Mouse (Mus musculus): Measurements from ENCODE around the gene Lbh. TPM values are rescaled to one million over a fixed set of nuclear protein-coding genes. Genes with fewer than 3 reads are reported as not detected.

Lbh gene
- polyA plus RNA-seq, 1 experiment, result 0.03 TPM

GRCm38 (mm10) chr17:72949247-72949701 is 31.2 kb downstream of the Lbh start:
- TF ChIP-seq GATA1 (IDR thresholded peaks at IDR 0.05; ENCODE audit: low read length), result no peak

GRCm38 (mm10) chr17:72951331-72951730 is 33.2 kb downstream of the Lbh start:
- TF ChIP-seq GATA1 (IDR thresholded peaks at IDR 0.05; ENCODE audit: low read length), result no peak

GRCm38 (mm10) chr17:72953811-72954685 is 35.9 kb downstream of the Lbh start:
- no peak for TF ChIP-seq GATA1 (IDR thresholded peaks at IDR 0.05; ENCODE audit: low read length)

- no peak for TF ChIP-seq GATA1 (IDR thresholded peaks at IDR 0.05; ENCODE audit: low read length)
These were observed 37.4 kb downstream of the Lbh start for GRCm38 (mm10) chr17:72955534-72955933.

DNA sequence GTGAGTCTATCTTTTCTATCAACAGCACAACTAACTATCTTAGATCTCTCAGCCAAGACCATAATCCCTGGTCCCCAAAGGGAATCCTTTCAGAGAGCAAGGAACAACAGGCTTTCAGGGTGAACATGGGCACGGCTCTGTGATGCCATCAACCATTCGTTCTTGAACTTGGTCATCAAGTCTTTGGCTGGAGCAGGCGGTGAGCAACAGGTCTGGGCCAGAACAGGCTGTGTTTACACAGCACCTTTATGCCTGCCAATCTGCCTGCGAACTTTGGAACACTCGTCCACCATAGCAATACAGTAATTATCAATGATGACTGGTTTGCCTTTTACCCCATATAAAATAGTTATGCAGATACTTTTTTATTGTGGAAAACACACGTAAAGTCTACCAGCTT is 38.9 kb downstream of the Lbh start:
- TF ChIP-seq GATA1 (IDR thresholded peaks at IDR 0.05; ENCODE audit: low read length), result no peak

GRCm38 (mm10) chr17:72958886-72959285 is 40.8 kb downstream of the Lbh start:
- no peak for TF ChIP-seq GATA1 (IDR thresholded peaks at IDR 0.05; ENCODE audit: low read length)

GRCm38 (mm10) chr17:72959497-72960039 is 41.5 kb downstream of the Lbh start:
- TF ChIP-seq GATA1 (IDR thresholded peaks at IDR 0.05; ENCODE audit: low read length), result no peak

GRCm38 (mm10) chr17:72960243-72960642 is 42.1 kb downstream of the Lbh start:
- no peak for TF ChIP-seq GATA1 (IDR thresholded peaks at IDR 0.05; ENCODE audit: low read length)

DNA sequence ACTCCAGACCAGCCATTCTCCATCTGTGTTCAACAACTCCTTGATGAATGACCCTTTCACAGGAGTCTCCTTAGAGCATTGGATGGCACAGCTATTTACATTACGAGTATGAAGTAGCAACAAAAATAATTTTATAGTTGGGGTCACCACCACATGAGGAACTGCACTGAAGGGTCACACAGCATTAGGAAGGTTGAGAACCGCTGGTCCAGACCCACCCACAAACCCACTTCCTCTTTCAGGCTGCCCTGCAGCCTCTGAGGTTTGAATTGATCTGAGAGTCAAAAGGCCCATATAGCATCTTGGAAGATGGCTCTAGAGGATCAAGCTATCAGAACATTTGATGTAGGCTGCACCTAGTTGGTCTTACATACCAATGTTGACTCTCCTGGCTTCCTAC is 42.8 kb downstream of the Lbh start:
- no peak for TF ChIP-seq GATA1 (IDR thresholded peaks at IDR 0.05; ENCODE audit: low read length)

GRCm38 (mm10) chr17:72961953-72962630 is 44.0 kb downstream of the Lbh start:
- no peak for TF ChIP-seq GATA1 (IDR thresholded peaks at IDR 0.05; ENCODE audit: low read length)

- TF ChIP-seq GATA1 (IDR thresholded peaks at IDR 0.05; ENCODE audit: low read length), result no peak
These were observed 47.6 kb downstream of the Lbh start for GRCm38 (mm10) chr17:72965687-72966086.

DNA sequence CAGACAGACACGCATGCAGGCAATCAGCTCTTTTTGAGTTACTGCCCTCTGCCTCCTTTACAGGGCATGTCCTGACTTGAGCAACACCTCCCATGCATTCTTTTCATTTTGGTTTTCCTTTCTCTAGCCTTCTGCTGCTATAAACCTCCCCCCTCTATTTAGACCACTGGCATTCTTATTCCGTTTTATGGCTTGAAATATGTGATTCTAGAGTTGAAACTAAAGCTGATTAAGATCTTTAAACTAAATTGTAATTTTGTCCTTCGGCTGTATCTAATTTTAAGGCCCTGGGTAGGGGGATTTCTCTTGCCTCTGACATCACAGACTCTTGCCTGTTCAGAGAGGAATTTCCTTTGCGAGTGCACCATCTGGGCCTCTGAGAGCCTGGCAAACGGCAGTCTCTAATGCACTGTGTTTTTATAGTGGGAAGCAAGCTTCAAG is 48.0 kb downstream of the Lbh start:
- no peak for TF ChIP-seq GATA1 (IDR thresholded peaks at IDR 0.05; ENCODE audit: low read length)

GRCm38 (mm10) chr17:72966878-72967277 is 48.8 kb downstream of the Lbh start:
- no peak for TF ChIP-seq GATA1 (IDR thresholded peaks at IDR 0.05; ENCODE audit: low read length)

DNA sequence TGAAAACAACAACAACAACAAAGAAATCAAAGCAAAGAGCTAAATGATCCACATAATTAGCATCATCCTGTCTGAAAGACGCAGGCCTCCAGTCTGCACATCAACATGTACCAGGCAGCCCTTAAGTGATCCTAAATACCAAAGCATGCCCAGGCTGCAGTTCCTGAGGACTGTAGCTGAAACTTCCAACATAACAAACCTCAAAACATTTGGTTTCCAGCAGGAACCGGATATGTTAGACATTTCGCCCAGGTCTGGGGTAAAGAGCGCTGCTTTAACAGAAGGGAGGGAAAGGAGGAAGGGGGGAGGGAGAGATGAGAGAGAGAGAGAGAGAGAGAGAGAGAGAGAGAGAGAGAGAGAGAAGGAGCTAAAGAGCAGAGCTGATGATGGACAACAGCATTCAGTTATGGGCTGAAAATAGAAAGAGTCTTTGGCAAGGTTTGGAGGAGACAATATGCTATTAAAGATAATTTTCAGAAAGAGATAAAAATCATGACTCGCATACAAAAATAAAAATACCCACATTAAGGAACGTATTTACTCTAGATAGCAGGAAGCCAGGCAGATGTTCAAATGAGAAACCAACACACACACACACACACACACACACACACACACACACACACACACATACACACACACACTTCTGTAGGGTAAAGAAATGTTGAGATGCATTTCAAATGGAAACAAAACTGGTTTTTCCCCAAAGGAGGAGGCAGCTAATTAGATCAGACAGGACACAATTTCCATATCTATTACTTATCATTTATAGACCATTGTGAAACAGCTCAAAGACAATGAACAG is 49.5 kb downstream of the Lbh start:
- TF ChIP-seq GATA1 (IDR thresholded peaks at IDR 0.05; ENCODE audit: low read length), result no peak

- TF ChIP-seq GATA1 (IDR thresholded peaks at IDR 0.05; ENCODE audit: low read length), result no peak
These were observed 50.6 kb downstream of the Lbh start for GRCm38 (mm10) chr17:72968666-72969065.
